Mouse (Mus musculus): ENCODE measurements around the gene Smarcb1. TPM values are rescaled to one million over a fixed set of nuclear protein-coding genes. Genes with fewer than 3 reads are reported as not detected.

Smarcb1 gene
- polyA plus RNA-seq, 1 experiment from 2014 or later, result 282 TPM

DNA sequence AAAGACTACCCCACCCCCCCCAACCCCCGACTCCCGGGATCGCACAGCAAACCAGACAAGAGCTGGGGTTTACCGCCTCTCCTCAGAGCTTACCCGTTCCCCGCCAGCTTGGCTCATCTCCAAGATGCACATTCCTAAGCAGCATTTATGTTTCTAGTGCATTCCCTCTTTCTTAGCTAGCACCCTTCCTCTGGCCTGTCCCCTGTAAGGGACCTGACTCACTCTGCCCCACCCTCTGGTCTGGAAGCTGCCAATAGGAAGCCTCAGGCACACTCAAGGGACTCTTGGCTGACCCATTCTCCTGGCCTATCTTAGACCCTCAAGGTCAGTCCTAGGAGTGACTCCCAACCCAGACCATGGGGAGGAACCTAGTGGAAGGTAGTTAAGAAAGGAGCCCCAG, 8.9 kb upstream of the Smarcb1 start:
- peaks cover 14% of the 10 kb centered on the region; the same call in 1 of the 2 replicates for H3K36me3 ChIP-seq
- H3K9ac ChIP-seq, result no peak overlapping the region
- H3K27ac ChIP-seq, result no peak overlapping the region
- H3K27me3 ChIP-seq (replicated peaks), result peaks cover 17% of the 10 kb centered on the region
- peaks cover 24% of the 10 kb centered on the region for H3K4me1 ChIP-seq
- no peak for ATAC-seq (ENCODE audit: low FRiP score, low read depth)
- 45% methylated on average over 6 of the region's 6 CpGs for WGBS
- H3K4me2 ChIP-seq (replicated peaks), result peak overlapping the region; percentile 94
- no peaks in the 10 kb centered on the region for H3K9me3 ChIP-seq
- H3K4me3 ChIP-seq, result no peak overlapping the region

DNA sequence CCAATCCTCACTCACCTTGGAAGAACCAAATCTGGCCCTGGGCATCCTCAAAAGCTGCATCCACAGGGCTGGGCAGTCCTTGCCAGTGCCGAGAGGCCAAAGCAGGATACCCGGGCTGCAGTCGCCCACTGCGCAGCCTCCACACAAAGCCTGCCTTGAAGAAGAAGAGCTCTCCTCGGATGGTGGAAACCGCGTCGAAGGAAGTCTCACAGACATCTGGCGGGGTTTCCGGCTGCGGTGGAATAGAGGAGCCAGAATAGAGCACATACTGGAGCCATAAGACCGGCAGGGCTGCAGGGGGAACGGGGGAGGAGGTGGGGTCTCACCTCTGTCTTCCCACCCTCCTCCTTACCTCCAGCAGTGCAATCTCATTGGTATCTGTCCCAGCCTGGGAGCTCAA, 5.0 kb upstream of the Smarcb1 start:
- Histone ChIP-seq H3K4me1 (peaks cover 19% of the 10 kb centered on the region; the same call in 1 of the 2 replicates), H3K9me3 (no peaks in the 10 kb centered on the region), H3K27ac (no peak overlapping the region), H3K4me3 (no peak overlapping the region), H3K4me2 (replicated peaks) (no peak overlapping the region), H3K27me3 (replicated peaks) (peaks cover 12% of the 10 kb centered on the region), H3K36me3 (peaks cover 16% of the 10 kb centered on the region; the same call in 1 of the 2 replicates), H3K9ac (no peak overlapping the region)
- ATAC-seq (ENCODE audit: low FRiP score, low read depth), result no peak
- 71% methylated on average over 13 of the region's 13 CpGs for WGBS

DNA sequence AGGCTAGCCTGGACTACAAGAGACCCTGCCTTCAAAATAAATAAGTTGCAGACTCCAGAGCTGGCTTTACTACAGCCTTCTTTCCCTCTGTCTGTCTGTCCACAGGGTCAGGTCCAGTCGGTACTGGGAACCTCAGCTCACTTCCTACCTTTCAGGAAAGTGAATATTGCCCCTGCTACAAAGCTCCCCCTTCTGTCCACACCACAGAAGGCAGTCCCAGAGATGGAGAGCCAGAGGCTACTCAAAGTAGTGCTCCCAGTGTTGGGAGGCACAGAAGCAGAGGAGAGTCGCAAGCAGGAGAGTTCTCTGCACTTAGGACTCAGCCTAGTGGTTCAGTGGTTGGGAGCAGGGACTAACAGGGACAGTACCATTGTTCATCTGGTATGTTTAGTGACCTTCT, 2.9 kb upstream of the Smarcb1 start:
- ATAC-seq (ENCODE audit: low FRiP score, low read depth), result no peak
- Histone ChIP-seq H3K27ac (no peak overlapping the region), H3K36me3 (peaks cover 16% of the 10 kb centered on the region; the same call in 1 of the 2 replicates), H3K4me3 (no peak overlapping the region), H3K9me3 (no peaks in the 10 kb centered on the region), H3K27me3 (replicated peaks) (no peaks in the 10 kb centered on the region), H3K4me1 (peaks cover 23% of the 10 kb centered on the region), H3K9ac (no peak overlapping the region), H3K4me2 (replicated peaks) (no peak overlapping the region)
- WGBS, result 64% methylated on average over 2 of the region's 2 CpGs

DNA sequence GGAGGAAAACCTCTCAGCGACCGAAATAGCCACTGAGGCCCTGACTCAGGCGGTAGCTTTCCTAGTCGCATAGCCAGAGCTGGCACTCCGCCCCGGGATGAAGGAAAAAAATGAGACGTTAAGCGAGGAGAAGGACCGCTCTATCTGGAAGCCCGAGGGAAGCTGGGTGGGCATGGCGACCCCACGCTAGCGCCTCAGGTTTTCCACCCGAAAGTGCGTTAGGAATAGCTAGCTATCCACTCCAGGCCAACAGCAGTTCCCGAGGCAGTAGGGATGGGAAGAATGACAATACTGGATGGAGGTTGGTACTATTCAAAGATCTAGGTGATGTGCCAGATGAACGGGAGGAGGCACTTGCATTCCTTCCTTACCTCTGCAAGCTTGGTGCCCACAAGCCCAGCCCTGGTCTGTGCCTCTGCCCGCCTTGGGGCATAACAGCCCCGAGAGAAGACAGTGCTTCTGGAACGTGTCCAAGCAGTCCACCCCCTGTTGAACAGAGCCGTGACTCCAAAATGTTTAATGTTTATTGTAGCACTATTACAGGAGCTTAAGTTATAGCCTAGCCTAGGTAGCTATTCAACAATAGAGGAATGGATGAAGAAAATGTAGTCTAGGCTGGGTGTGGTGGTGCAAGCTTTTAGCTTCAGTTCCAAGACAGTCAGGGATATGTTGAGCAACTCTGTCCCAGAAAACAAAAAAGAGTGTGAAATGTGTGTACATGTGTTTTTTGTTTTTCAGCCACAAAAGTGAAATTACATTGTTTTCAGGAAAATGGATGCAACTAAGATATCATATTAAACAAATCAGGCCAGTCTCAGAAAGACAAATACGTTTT, 526 bp upstream of the Smarcb1 start:
- Histone ChIP-seq H3K27me3 (replicated peaks) (no peaks in the 10 kb centered on the region), H3K9ac (peak overlapping the region; percentile 95), H3K4me2 (replicated peaks) (peak overlapping the region; percentile 75), H3K27ac (peak overlapping the region; percentile 93), H3K9me3 (no peaks in the 10 kb centered on the region), H3K4me1 (peaks cover 39% of the 10 kb centered on the region), H3K4me3 (peak overlapping the region; percentile 86), H3K36me3 (peaks cover 16% of the 10 kb centered on the region)
- 4% methylated on average over 22 of the region's 22 CpGs for WGBS
- ATAC-seq (ENCODE audit: low FRiP score, low read depth), result peak; percentile 65

DNA sequence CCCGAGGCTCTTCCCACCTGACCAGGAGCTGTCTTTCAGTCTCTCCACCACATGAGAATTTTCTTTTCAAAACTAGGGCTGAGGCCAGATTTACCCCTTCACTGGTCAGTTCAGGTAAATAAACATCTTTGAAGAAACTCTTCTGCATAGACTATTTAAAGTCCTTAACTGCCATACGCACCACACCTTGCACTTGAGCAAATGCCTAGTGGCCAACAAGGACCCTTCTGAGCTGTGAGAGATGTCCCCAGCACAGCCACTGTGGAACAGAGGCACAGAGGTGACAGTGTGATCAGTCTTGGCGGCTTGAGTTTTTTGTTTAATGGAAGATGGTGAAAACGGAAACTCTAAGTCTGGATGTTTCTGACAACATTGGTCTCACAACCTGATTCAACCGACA, 2.4 kb downstream of the Smarcb1 start:
- ATAC-seq (ENCODE audit: low FRiP score, low read depth), result no peak
- WGBS, result 85% methylated on average over 5 of the region's 5 CpGs
- Histone ChIP-seq H3K9ac (no peak overlapping the region), H3K27me3 (replicated peaks) (no peaks in the 10 kb centered on the region), H3K4me3 (no peak overlapping the region), H3K36me3 (peaks cover 26% of the 10 kb centered on the region), H3K4me1 (peaks cover 39% of the 10 kb centered on the region), H3K4me2 (replicated peaks) (peak overlapping the region; percentile 75), H3K9me3 (no peaks in the 10 kb centered on the region), H3K27ac (no peak overlapping the region)

DNA sequence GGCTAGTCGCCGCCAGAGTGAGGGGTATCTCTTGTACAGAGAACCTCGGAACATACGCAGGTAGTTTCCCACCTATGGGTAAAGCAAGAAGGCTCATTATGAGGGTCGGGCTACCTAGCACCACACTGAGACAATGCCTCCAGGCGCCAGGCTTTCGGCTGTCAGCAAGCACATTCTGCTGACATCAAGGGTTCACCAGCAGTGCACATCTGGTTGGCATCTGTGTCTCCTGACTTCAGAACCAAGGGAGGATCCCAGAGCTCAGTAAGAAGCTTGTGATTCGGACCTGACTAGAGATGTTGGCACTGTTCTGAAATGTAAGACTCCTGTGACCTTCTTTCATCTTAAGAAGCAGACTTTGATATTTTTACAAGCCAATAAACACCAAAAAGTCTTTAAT, 4.6 kb downstream of the Smarcb1 start:
- Histone ChIP-seq H3K36me3 (peaks cover 40% of the 10 kb centered on the region), H3K4me1 (peaks cover 28% of the 10 kb centered on the region), H3K4me2 (replicated peaks) (no peak overlapping the region), H3K4me3 (no peak overlapping the region), H3K27ac (no peak overlapping the region), H3K9ac (no peak overlapping the region), H3K27me3 (replicated peaks) (no peaks in the 10 kb centered on the region), H3K9me3 (no peaks in the 10 kb centered on the region)
- 79% methylated on average over 8 of the region's 8 CpGs for WGBS
- no peak for ATAC-seq (ENCODE audit: low FRiP score, low read depth)

DNA sequence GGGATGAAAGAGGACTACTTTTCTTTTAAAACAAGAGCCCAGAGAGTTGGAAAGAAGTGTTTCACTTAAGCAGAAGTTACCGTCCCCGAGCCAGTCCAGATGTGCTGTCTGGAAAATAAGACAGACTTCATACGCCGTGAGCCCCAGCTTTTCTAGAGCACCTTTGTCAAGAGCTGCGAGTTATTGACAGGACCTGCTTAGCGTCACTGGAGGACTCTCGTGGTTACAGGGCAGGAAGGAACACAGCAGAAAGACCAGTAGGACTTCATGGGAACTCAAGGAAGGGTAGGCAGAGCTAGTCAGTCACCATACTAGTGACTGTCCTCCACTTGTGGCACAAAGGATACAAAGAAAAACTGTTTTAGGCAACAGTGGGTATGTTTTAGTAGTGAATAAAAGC, 5.9 kb downstream of the Smarcb1 start:
- WGBS, result 90% methylated on average over 7 of the region's 7 CpGs
- peaks cover 52% of the 10 kb centered on the region for H3K36me3 ChIP-seq

DNA sequence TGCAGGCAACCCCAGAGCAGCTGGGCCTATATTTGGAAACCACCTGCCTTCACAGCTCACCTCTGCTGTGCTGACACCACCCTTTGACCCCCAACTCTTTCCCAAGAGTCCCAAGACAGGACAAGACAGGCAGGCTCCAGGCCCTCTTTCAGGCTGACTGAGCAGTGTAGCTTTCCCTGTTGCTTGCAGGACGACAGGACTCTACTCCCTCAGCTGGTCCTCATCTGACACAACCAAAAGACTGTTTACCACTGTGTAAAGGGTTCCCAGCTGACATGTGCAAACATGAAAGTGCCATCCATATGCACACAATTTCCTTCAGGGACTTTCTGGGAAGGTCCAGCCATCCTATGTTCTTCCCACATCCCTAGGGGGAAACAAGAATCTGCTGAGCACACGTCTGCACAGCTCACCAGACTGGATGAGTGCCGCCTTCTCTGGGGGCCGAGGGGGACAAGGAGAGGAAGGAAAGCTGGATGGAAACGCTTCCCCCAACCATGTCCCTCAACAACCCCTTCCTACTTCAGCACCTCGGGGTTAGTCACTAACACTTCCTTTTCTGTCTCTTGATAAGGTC, 8.3 kb downstream of the Smarcb1 start:
- H3K4me3 ChIP-seq, result no peak overlapping the region
- H3K36me3 ChIP-seq, result peaks cover 69% of the 10 kb centered on the region
- WGBS, result 78% methylated on average over 6 of the region's 6 CpGs
- no peak overlapping the region for H3K4me2 ChIP-seq (replicated peaks)
- H3K9ac ChIP-seq, result no peak overlapping the region
- no peaks in the 10 kb centered on the region for H3K9me3 ChIP-seq
- no peak for ATAC-seq (ENCODE audit: low FRiP score, low read depth)
- peaks cover 4% of the 10 kb centered on the region; the same call in 1 of the 2 replicates for H3K4me1 ChIP-seq
- no peak overlapping the region for H3K27ac ChIP-seq
- no peaks in the 10 kb centered on the region for H3K27me3 ChIP-seq (replicated peaks)

More for the DNA sequence above, 5.9 kb downstream of the Smarcb1 start:
- Histone ChIP-seq H3K4me1 (peaks cover 26% of the 10 kb centered on the region), H3K9me3 (no peaks in the 10 kb centered on the region), H3K9ac (no peak overlapping the region), H3K4me3 (no peak overlapping the region), H3K27ac (no peak overlapping the region), H3K4me2 (replicated peaks) (no peak overlapping the region), H3K27me3 (replicated peaks) (no peaks in the 10 kb centered on the region)
- ATAC-seq (ENCODE audit: low FRiP score, low read depth), result no peak

DNA sequence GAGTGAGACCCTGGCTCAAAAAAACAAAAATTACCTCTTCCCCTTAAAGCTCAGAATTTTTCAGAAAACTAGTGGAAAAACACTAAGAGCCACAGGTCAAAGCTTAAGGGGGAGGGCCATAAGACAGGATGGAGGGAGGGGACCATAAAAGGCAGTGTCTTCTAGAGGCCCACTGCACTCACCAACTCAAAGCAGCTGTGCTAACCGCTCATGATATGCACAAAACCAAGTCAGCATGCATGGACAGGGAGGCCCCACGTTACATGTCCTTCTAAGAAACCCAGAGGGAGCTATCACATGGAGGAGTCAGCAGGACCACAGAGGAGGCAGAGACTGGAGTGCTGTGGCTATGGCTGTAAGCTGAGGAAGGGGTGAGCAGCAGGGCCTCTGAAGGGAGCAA, 10.7 kb downstream of the Smarcb1 start:
- no peak overlapping the region for H3K9ac ChIP-seq
- H3K27me3 ChIP-seq (replicated peaks), result no peaks in the 10 kb centered on the region
- H3K4me1 ChIP-seq, result no peaks in the 10 kb centered on the region
- H3K4me3 ChIP-seq, result no peak overlapping the region
- H3K27ac ChIP-seq, result no peak overlapping the region
- ATAC-seq (ENCODE audit: low FRiP score, low read depth), result no peak
- no peaks in the 10 kb centered on the region for H3K9me3 ChIP-seq
- peaks cover 81% of the 10 kb centered on the region for H3K36me3 ChIP-seq
- WGBS, result 88% methylated on average over 2 of the region's 2 CpGs
- no peak overlapping the region for H3K4me2 ChIP-seq (replicated peaks)

DNA sequence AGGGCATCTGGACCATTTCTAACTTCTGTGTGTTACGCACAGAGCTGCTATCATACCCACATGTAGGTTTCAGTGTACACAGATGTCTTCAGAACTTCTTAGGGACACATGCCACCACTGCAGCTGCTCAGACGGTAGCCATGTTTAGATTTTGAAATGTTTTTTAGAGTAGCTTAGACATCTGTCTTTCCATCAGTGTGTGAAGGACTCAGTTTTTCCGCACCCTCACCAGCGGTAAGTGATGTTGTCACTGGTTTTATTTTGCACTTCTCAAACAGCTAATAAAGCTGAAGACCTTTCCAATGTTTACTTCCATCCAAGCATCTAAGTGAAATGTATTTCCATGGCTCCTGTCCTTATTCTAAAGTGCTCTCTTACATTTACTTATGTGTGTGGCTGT, 14.5 kb downstream of the Smarcb1 start:
- Histone ChIP-seq H3K27ac (no peak overlapping the region), H3K27me3 (replicated peaks) (no peaks in the 10 kb centered on the region), H3K4me3 (no peak overlapping the region), H3K4me1 (no peaks in the 10 kb centered on the region), H3K9me3 (no peaks in the 10 kb centered on the region), H3K4me2 (replicated peaks) (no peak overlapping the region), H3K36me3 (peaks cover 92% of the 10 kb centered on the region), H3K9ac (no peak overlapping the region)
- no peak for ATAC-seq (ENCODE audit: low FRiP score, low read depth)
- WGBS, result 97% methylated on average over 4 of the region's 4 CpGs

DNA sequence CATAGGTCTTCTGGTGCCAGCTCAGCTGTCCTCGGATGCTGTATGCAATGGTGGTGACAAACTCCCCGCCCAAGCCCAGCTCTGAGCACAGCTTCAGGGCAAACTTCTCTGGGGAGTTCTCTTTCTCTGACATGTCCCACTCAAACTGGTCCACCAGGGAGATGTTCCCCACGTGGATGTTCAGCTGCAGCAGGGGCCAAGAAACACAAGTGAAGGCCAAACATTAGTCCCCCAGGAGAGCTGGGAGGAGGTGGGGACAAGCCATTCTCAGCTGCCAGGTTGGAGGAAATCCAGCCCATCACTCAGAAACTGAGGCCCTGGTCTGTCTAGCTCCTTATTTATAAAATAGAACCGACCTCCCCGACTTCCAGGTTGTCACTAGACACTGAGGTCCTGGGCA, 17.0 kb downstream of the Smarcb1 start:
- no peak overlapping the region for H3K4me2 ChIP-seq (replicated peaks)
- ATAC-seq (ENCODE audit: low FRiP score, low read depth), result no peak
- no peaks in the 10 kb centered on the region for H3K9me3 ChIP-seq
- H3K27ac ChIP-seq, result no peak overlapping the region
- H3K36me3 ChIP-seq, result peaks cover 90% of the 10 kb centered on the region
- no peaks in the 10 kb centered on the region for H3K4me1 ChIP-seq
- 91% methylated on average over 5 of the region's 5 CpGs for WGBS
- no peak overlapping the region for H3K9ac ChIP-seq
- no peaks in the 10 kb centered on the region for H3K27me3 ChIP-seq (replicated peaks)
- H3K4me3 ChIP-seq, result no peak overlapping the region

DNA sequence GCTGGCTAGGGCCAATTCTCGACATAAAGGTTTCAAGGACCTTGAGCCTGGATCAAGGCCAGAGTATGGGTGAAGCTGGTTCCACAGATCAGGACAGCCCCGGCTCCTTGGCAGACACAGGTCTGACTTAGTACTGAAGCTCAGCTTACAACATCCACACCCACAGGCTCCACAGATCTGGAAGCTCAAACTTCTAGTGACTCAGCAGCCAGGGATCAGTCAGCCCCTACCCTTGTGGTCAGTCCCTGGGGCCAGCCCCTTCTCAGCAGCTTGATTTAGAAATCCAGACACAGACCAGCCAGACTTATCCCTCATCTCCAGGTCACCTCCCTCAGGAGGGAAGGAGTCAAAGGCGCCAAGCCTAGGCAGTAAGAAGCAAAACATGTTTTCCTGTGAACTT, 22.6 kb downstream of the Smarcb1 start:
- H3K4me2 ChIP-seq (replicated peaks), result no peak overlapping the region
- no peak overlapping the region for H3K9ac ChIP-seq
- 76% methylated on average over 3 of the region's 3 CpGs for WGBS
- H3K27ac ChIP-seq, result no peak overlapping the region
- peaks cover 6% of the 10 kb centered on the region; the same call in 1 of the 2 replicates for H3K4me1 ChIP-seq
- no peaks in the 10 kb centered on the region for H3K9me3 ChIP-seq
- H3K4me3 ChIP-seq, result no peak overlapping the region
- H3K27me3 ChIP-seq (replicated peaks), result no peaks in the 10 kb centered on the region
- no peak for ATAC-seq (ENCODE audit: low FRiP score, low read depth)
- H3K36me3 ChIP-seq, result peaks cover 87% of the 10 kb centered on the region

All from neural tube, embryonic 12.5 days (tissue).